Mouse (Mus musculus) layer of hippocampus, adult 9-10 months (tissue): ENCODE data around the gene Txndc16.

Source experiments
- DNase-seq: peaks from one replicate; pipeline ENCODE4 v3.0.0; 2022; ENCODE audit warnings: low spot score

Txndc16 gene

DNA sequence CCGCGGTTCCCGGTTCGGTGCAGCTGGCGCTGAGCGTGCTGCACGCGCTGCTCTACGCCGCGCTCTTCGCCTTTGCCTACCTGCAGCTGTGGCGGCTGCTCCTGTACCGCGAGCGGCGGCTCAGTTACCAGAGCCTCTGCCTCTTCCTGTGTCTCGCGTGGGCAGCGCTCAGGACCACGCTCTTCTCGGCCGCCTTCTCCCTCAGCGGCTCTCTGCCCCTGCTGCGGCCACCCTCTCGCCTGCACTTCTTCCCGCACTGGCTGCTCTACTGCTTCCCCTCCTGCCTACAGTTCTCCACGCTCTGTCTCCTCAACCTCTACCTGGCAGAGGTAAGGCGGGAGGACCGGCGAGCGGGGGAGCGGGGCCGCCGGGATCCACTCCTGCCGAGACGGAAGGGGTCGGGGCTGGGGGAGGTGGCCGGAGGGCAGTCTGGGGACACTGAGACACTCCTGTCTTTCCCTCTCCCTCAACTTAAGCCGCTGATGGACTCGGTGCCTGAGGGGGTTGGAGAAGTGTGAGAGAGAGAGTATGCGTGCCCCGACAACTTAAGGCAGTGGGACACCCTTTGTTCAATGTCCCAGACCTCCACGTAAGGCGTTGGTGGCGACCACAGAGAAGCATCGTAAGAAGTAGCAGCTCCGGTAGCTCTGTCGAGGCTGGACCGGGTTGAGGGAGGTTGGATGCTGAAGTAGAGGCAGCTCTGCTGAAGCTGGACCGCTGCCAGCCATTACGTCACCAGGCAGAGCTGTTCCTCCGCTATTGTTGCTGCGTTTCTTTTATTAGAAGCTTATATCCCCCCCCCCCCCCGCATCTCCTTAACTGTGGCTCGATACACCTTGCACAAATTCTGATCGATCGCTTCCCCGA, at the start of gene Txndc16:
Gene Txndc16, minus strand, starts transcription at position 239 of the 867 bp plus-strand sequence.
- peak; percentile 59 for DNase-seq

DNA sequence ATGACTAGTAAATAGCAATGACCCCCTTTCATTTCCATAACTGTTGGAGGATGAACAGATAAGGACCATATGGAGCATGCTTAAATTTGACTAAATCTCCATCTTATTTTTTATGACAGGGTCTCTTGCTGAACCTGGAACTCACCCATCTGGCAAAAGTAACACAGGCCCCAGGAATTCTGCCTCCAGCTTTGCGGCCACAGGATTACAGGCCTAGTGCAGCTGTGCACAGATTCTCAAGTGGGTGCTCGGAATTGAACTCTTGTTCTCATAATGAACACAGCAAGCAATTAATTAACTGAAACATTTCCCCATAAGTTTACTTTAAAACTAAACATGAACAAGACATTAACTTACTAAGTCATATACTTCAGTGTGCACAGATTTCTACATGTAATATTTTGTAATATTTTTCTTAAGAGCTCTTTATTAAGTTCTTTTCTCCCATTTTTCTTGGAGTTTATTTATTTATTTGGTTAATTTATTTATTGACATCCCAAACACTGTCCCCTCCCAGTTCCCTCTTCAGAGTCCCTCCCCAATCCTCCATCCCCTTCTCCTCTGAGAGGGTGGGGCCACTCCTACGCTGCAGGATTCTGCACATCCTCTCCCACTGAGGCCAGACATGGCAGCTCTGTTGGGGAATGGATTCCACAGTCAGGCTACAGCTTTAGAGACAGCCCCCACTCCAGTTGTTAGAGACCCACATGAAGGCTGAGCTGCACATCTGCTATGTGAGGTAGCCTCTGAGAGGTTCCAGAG, 43.9 kb upstream of the Txndc16 start:
- DNase-seq = no peak

DNA sequence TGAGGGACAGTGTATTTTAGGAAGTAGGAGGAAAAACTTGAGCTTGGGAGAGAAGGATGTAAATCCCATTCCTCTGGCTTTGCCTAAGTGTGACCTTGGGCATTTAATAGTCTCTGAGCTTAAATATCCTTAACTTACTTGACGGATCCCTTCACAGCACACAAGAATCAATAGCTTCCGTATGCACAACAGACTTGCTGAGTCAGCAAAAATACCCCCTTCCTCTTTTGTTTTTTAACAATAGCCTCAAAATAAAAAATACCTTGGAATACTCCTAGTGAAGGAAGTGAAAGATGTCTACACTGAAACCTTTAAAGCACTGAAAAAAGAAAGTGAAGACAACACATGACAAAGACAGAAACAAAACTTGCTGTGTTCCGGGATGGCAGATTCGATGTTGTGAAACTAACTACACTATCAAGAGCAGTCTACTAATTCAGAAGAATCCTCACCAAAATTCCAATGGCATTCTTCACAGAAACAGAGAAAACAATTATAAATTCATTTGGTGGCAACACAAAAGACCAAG, 31.5 kb upstream of the Txndc16 start:
- DNase-seq = no peak

DNA sequence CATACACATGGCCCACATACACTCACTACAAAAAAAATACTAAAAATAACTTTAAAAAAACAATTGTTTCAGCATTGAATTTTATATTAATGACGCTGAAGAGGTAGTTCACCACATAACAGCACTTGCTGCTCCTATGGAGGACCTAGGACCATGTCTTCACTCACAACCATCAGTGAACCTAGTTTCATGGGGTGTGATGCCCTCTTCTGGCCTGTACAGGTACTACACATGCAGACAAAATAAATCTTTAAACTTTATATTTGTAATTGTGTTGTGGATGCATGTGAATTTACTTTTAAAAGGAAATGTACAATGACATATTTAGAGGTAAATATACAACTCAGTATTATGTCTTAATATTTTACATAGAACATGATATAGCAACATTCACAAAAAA, 21.5 kb upstream of the Txndc16 start:
- DNase-seq = no peak

DNA sequence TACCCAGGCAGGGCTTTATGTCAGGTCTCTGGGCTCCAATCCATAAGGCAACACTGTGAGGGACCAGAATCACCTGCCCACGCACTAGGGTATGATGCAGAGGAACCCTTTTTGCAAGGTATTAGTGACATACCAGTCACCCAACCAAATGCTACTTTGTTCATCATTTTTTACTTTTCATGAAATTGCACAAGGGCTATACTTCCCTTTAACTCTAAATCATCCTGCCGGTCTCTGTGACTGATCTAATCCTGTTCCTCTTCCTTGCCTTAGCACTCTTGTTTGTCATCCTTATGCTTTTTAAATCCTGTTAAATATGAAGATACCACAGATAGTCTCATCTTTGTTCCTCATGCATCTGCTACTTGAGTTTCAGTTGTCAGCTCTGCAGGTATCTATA, 18.9 kb upstream of the Txndc16 start:
- DNase-seq = no peak

DNA sequence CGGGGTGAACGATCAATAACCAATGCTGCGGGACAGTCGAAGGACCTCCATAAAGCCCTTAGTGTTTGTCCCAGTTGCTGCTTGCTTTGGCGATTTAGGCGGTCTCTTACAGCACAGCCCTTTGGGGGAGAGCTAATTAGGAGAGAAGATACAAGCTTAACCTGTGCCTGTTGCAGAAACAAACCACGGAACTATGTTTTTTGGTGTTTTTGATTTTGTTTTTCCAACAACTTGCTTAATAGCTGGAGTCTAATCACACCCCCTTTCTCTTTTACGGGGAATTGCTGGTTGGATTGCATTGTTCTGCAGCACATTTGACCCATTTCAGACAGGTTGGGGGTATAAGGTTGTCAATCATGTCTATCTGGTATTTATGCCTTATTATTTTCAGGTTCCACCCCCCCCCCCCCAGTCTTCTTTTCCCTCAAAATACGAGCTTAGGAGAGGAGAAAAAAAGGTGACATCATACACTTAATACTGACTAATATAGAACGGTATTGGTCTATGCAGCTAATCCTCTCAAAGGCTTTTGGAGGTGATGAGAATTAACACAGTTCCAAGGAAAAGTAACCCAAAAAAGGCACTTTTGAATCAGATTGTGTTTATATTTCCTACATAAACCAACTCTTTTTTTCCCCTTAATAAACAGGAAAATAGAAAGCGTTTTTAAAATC, 966 bp upstream of the Txndc16 start:
- peak; percentile 43 for DNase-seq

DNA sequence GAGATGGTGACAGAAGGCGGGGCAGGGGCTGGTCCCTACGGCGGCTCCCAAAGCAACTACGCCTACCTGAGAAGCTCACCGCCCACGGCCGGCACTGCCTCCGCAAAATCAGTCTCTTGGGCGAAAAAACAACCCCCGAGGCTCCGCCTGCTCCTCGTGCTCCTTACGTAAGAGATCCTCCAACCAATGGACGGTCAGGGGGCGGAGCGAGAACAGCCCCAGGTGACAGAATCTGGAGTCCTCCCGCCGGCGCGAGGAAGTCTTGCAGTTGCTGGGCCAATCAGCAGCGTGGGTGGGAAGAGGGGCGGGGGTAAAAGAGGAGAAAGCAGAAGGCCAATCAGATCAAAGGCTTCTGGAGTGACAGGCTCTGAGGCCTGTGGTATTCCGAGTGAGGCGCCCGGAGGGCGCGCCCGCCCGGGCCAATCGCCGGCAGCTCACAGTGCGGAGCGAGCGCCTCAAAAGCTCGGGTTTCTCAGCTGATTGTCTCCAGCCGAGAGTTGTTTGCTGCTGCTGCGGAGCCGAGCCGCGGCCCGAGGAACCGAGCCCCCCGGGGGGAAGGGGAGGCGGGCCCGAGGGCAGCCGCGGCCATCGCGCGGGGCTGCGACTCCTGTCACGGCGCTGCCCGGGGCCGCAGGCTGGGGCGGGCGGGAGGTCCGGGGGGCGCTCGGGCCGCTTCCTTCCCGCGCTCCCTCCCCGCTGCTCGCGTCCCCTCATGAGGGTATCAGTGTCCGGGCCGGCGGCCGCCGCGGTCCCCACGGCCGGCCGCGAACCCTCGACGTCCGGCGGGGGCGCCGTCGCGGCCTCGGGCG, 643 bp downstream of the Txndc16 start, which contains the start of gene Gpr137c:
Gene Gpr137c, plus strand, starts transcription at position 437 of the 809 bp plus-strand sequence.
- DNase-seq = peak; percentile 97

DNA sequence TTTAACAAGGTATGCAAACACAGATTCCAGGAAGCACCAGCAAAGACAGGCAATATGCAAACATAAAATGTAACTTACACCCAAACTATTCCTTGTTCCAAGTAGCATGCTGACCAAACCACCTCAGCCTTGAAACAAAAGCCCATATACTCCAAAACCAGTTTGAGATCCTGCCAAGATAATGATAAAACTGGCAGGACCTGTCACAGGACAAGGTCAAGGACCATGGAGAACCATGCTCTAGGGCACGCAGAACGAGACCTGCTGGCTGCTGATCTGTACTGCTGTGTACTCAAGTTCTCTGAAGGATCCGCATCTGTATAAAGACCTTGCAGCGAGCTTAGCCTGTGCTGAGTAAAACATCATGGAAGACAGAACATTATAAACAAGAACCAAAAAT, 2.4 kb downstream of the Txndc16 start:
- DNase-seq = no peak

DNA sequence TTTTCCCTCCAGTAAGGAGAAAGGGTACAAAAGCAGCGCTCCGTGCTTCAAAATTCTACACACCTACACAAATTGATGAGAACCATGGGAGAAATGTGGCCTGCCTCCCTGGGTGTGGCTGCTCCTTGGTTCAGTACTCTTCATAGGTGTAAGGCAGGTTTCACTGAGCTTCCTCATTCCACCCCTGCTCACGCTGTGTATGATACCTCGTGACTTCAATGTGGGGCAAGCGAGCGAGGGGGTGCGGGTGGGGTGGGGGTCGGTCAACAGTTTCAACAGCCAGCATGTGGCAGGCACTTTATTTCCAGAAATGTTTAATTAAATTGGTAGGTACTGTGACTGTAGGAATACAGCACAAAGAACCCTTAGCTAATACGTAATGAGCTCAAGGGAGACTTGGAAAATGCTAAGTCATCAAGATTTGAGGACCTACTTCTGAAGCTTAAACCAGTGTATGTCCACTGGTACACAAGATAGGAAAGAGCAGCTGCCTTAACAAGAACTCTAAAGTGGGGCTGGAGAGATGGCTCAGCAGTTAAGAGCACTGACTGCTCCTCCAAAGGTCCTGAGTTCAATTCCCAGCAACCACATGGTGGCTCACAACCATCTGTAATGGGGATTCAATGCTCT, 3.3 kb downstream of the Txndc16 start:
- DNase-seq = no peak

DNA sequence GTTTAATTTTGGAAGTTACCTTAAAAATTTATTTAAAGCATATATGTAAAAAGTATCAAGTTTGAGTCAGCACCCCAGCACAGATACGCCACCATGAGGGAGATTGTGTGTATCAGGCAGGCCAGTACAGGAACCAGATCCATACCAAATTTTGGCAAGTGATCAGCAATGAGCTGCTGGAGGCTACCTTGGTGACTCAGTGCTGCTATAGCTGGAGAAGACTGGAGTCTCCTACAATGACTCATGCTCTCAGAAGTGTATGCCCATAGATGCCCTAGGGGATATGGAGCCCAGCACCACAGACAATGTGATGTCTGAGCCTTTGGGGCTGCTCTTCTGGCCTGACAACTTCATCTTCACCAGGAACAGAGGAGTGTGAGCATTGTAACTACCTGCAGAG, 8.7 kb downstream of the Txndc16 start:
- DNase-seq = no peak

DNA sequence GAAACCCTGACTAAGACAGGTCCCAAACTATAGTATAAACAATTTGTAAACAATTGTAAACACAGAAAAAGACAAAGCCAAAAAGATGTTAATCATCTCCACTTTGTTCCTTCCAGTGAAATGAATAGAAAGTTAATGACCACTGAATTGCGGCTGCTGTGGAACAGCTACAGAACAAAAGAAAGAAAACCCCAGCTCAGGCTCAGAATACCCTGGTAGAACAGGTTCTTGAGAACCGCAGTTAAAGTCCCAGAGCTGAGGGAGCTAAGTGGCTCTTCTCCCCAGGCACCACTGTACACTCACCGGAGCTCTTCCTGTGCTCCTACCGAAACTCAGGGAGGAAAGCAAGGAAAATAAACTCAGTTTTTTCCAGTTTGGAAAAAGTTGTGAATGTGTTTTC, 9.4 kb downstream of the Txndc16 start:
- DNase-seq = no peak

DNA sequence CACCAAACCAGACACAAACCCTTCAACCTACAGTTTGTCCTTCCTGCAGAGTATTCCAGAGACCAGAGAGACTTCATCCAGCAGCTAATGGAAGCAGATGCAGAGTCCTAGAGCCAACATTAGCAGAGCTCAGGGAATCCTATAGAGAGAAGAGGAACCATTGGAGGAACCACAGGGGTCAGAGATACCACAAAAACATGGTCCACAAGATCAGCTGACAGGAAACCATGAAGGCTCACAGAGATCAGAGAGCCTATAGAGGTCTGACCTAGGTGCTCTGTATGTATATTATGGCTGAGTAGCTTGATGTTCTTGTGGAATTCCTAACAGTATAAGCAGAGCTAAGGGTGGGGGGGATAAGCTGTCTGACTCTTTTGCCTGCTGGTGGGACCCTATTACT, 19.5 kb downstream of the Txndc16 start:
- DNase-seq = no peak

DNA sequence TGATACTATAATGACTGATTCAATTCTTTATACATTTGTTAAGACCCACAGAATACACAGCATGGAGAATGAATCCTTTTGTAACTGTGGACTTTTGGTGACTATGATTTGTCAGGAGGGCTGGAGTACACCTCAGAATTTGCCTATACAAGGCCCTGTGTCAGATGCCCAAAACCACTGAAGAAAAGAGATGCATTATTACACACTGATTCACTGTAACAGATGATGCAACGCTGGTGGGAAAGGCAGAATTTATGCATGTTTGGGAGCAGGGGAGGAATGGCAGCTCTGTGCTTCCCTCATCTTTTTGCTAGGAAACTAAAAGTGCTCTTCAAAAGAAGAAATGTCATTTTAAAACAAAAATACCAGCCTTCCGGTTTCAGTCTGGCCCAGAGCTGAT, 29.1 kb downstream of the Txndc16 start:
- no peak for DNase-seq

DNA sequence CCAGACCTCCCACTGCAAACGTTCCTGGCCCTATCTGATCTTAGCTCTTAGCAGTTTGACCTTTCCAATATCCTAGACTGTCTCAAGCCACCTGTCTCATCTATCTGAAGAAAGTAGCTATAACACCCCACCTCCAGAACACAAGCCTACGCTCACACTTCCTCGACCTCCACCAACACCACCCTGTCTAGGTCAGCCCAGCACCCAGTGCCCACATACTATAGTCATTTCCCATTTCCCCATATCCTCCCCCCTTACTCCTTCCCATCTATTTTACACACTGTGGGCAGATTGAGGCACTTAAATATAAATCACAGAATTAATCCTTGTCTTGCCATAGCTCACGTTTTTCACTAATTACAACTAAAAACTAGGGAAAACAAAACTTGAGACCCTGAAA, 38.5 kb downstream of the Txndc16 start:
- DNase-seq = no peak

DNA sequence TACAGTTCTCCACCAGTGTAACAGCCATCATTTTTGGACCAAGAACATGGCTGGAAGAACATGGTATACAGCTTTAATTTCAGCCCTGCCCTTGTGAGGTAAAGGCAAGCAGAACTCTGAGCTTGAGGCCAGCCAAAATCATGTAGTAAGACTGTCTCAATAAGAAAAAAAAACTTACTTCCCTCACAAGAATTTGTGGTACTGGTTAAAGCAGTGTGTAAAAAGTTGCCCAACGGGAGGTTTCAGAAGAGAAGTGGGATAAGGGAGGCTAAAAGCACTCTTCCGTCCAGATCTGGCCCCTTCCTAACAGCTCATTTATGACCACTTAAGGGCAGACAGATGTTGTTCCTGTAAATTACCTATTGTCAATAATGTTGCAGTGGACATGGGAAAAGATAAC, 40.5 kb downstream of the Txndc16 start:
- no peak for DNase-seq

DNA sequence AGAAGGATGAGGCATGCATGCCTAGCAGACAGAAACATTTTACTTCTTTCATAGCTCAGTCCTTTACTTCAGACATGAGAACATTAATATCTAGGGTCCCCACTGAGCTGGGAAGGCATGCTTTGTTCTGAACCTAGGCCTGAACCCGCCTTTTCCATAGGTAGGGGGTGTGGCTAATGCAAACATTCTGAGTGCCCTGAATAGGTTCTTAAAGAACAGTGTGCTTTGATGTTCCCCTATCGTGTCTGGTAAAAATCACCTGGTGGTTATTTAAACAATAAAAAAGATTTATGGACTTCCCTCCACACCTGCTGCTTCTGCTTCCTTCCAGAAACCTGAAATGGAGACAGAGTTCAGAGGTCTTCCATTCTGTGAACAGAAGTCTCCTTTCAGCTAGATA, 40.9 kb downstream of the Txndc16 start:
- DNase-seq = no peak

DNA sequence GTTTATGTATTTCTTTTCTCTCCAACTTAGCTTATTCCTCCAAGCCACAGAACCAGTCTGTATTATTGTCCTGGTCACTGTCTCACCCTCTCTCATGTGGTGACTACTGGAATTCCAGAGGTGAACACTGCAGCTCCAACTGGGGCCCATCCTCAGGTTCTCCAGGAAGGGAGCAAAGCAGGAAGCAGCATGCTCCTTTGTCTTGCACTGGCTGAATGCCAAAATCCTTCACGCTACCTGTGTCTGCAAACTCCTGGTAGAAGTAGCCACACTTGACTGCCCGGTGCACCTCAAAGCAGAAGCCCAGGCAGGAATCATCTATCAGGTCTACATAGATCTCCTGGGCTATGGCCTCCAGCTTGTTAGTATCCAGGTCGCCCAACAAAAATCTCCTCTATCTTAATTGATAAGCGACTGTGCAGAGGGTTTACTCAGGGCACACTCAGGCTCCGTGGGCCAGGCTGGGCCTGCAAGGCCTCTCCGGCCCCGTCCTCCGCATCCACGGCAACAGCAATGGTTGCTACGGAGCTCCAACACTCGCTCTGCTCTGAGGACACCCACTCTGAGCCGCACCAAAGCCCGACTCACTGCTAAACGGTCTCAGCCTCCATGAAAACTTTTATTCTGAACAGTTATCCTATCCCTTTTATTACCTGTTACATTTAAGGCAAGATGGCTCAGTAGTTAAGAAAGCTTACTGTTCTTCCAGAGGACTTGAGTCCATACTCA, 45.0 kb downstream of the Txndc16 start:
- DNase-seq = no peak

DNA sequence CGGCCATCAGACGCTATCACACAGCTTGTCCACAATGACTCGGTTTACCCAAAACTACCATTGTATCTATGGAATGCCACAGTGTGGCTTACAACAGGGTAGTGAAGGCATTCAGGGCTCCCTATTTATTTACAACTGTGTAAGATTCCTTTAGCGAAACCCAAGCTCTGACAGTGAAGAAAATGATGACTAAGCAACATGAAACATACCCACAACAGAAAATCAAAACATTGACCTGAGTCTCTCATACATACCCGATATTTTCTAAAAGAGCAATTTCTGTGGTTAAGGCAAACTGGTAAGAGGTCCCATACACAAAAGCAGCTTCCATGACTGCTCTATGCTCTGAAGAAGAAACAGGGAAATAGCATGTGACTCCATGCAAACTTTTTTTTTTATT, 47.9 kb downstream of the Txndc16 start:
- no peak for DNase-seq

DNA sequence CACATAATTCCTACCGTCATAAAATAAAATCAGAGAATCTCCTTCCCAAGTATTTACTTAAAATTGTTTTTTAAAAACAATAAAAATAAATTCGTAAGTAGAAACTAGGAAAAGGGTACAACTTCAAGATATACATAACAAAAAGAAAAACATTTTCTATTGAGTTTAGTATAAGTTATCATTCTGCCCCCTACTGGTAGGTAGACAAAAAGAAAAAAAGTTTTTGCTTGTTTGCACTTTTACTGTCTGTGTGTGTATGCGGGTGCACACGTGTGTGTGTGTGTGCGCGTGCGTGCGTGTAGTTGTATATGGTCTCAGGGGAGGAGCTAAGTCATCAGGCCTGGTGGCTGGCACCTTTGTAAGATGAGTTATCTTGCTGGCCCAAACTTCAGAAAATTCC, 52.8 kb downstream of the Txndc16 start:
- no peak for DNase-seq

DNA sequence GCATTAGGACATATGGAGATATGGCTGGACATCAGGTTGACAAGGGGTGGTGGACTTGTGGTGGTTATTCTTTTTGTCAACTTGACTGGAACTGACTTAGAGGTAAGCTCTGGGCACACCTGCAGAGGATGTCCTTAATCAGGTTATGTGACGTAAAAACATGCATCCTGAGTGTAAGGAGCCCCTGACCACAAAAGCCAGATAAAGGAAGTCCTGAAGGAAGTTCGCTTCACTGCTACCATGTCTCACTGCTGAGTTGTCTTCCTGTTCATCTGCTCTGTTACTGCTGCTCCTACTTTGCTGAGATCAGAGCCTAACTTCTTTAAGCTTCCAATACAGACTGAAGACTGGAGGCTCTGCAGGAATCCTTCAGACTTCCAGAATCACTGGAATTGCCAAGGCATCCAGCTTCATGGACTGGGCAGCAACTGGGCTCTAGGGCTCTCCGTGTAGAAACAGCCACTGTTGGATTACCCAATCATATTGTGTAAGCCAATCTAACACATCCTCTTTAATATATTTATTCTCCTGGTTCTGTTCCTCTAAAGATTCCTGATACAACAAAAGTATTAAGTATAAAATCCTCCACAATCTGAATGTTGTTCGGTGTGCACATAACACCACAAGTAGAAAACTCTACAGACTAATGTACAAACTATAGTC, 64.5 kb downstream of the Txndc16 start:
- no peak for DNase-seq
